ENCODE assay signal across 8 mouse cellular contexts in the genomic region with DNA sequence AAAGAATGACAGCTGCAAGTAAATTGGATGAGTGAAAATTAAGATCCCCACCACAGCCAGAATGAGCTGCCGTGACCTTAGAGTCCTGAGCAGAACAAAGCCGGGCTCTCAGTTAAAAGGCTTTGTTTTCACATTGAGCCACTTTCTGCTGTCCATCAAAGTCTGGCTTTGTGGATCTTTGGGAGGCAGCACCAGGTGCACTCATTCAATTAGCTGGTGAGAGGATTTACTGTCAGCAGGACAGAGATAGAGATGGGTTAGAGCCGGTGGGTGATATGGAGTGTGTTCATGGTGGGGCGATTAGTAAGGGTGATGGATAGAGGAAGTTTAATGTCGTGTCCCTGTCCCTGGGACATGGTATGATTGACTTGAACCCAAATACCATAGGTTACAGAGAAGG.
DNase-seq lines count a peak whose midpoint lies in the region; ATAC-seq and TF ChIP-seq lines count a peak whose summit lies in the region.
"Had no signal": no experiment of that assay in that cellular context is flagged by ENCODE, and none has a peak within 500 bp of the region (broad histone marks: within the 10 kb centered on the region; RNA-seq: fewer than 3 reads in every experiment).

No protein-coding gene starts in this region.

- no peaks in the 10 kb centered on the region for H3K9me3 ChIP-seq in lung, embryonic 15.5 days
- no peaks in the 10 kb centered on the region for H3K9me3 ChIP-seq in forebrain, embryonic 14.5 days (replicated peaks; ENCODE audit: control insufficient read depth, low read length)
- no peaks in the 10 kb centered on the region for H3K9me3 ChIP-seq in liver, embryonic 14.5 days (ENCODE audit: control insufficient read depth, low read length)
- H3K9me3 ChIP-seq in stomach, postnatal 0 days (ENCODE audit: control insufficient read depth, low read length): no peaks in the 10 kb centered on the region
- H3K9me3 ChIP-seq: liver, embryonic 13.5 days had no signal

- H3K36me3 ChIP-seq in lung, embryonic 15.5 days: no peaks in the 10 kb centered on the region
- no peaks in the 10 kb centered on the region for H3K36me3 ChIP-seq in forebrain, embryonic 14.5 days (ENCODE audit: control insufficient read depth, insufficient read depth, low read length)
- no peaks in the 10 kb centered on the region for H3K36me3 ChIP-seq in liver, embryonic 14.5 days (replicated peaks; ENCODE audit: control insufficient read depth, insufficient read depth, low read depth)
- H3K36me3 ChIP-seq in stomach, postnatal 0 days (ENCODE audit: control insufficient read depth, insufficient read depth, low read length): no peaks in the 10 kb centered on the region
- H3K36me3 ChIP-seq in thymus, adult 2 months (ENCODE audit: control insufficient read depth, insufficient read depth, low read length): no peaks in the 10 kb centered on the region
- H3K36me3 ChIP-seq: liver, embryonic 13.5 days had no signal

- 20% methylated on average over 5 of the region's 5 CpGs for WGBS in lung, embryonic 15.5 days
- 2% methylated on average over 5 of the region's 5 CpGs for WGBS in forebrain, embryonic 14.5 days
- 33% methylated on average over 5 of the region's 5 CpGs for WGBS in liver, embryonic 14.5 days (ENCODE audit: insufficient replicate concordance)
- 20% methylated on average over 5 of the region's 5 CpGs for WGBS in stomach, postnatal 0 days
- 53% methylated on average over 5 of the region's 5 CpGs for WGBS in thymus, adult 2 months

- H3K27me3 ChIP-seq in lung, embryonic 15.5 days: no peaks in the 10 kb centered on the region
- no peaks in the 10 kb centered on the region for H3K27me3 ChIP-seq in forebrain, embryonic 14.5 days (replicated peaks; ENCODE audit: control insufficient read depth, insufficient read depth, low read length)
- no peaks in the 10 kb centered on the region for H3K27me3 ChIP-seq in liver, embryonic 14.5 days (ENCODE audit: control insufficient read depth, insufficient read depth, low read length)
- H3K27me3 ChIP-seq in stomach, postnatal 0 days (ENCODE audit: control insufficient read depth, insufficient read depth, low read length): no peaks in the 10 kb centered on the region
- no peaks in the 10 kb centered on the region for H3K27me3 ChIP-seq in thymus, adult 2 months (ENCODE audit: control insufficient read depth, insufficient read depth, low read length)
- H3K27me3 ChIP-seq: liver, embryonic 13.5 days had no signal

- peak overlapping the region; percentile 41 for H3K4me2 ChIP-seq in lung, embryonic 15.5 days
- peak overlapping the region; percentile 40 for H3K4me2 ChIP-seq in forebrain, embryonic 14.5 days (ENCODE audit: low read length)
- H3K4me2 ChIP-seq in liver, embryonic 14.5 days (ENCODE audit: low read depth): peak overlapping the region; percentile 20; the same call in 1 of the 2 replicates
- H3K4me2 ChIP-seq in stomach, postnatal 0 days (replicated peaks; ENCODE audit: low read depth): peak overlapping the region; percentile 42

- ATAC-seq in lung, embryonic 15.5 days (ENCODE audit: borderline replicate concordance, extremely low read depth, low FRiP score, low TSS enrichment): no peak
- ATAC-seq in forebrain, embryonic 14.5 days: peak; percentile 84
- no peak for ATAC-seq in liver, embryonic 14.5 days (ENCODE audit: insufficient read depth)
- ATAC-seq in stomach, postnatal 0 days (ENCODE audit: low FRiP score, low TSS enrichment): no peak

- no peak overlapping the region for H3K27ac ChIP-seq in lung, embryonic 15.5 days
- peak overlapping the region; percentile 28; the same call in 1 of the 2 replicates for H3K27ac ChIP-seq in forebrain, embryonic 14.5 days (ENCODE audit: low read depth, low read length)
- no peak overlapping the region for H3K27ac ChIP-seq in liver, embryonic 14.5 days
- no peak overlapping the region for H3K27ac ChIP-seq in stomach, postnatal 0 days (replicated peaks)
- no peak overlapping the region for H3K27ac ChIP-seq in thymus, adult 2 months (ENCODE audit: control insufficient read depth, insufficient read depth, low read length)
- H3K27ac ChIP-seq: liver, embryonic 13.5 days had no signal

- TF ChIP-seq POLR2A in thymus, adult 2 months (IDR thresholded peaks at IDR 0.05; ENCODE audit: control insufficient read depth, extremely low read depth, insufficient read depth, low read length, poor library complexity): no peak

- TF ChIP-seq EP300 in liver, embryonic 14.5 days (IDR thresholded peaks at IDR 0.05; ENCODE audit: low read depth): no peak
- TF ChIP-seq EP300 in stomach, postnatal 0 days (optimal IDR thresholded peaks at IDR 0.05): no peak

- no peak for DNase-seq in lung, postnatal 25 days (ENCODE audit: low spot score)
- DNase-seq in forebrain, embryonic 14.5 days (ENCODE audit: low spot score): peak; percentile 79
- no peak for DNase-seq in liver, embryonic 14.5 days (ENCODE audit: low read depth in 3 of 3, low spot score in 3 of 3)
- no peak for DNase-seq in stomach, postnatal 0 days (ENCODE audit: low spot score)
- DNase-seq in thymus, adult 2 months: no peak
- DNase-seq in lung, postnatal 14 days: no peak
- DNase-seq: liver, embryonic 13.5 days had no signal

- H3K4me3 ChIP-seq in lung, embryonic 15.5 days: no peak overlapping the region
- no peak overlapping the region for H3K4me3 ChIP-seq in forebrain, embryonic 14.5 days (ENCODE audit: low read depth, low read length)
- no peak overlapping the region for H3K4me3 ChIP-seq in liver, embryonic 14.5 days (ENCODE audit: insufficient read depth in 1 of 2, low read depth in 2 of 2, low read length in 2 of 2)
- H3K4me3 ChIP-seq in stomach, postnatal 0 days (ENCODE audit: low read depth, low read length): no peak overlapping the region
- no peak overlapping the region for H3K4me3 ChIP-seq in thymus, adult 2 months (ENCODE audit: control insufficient read depth, insufficient read depth, low read length)
- H3K4me3 ChIP-seq: liver, embryonic 13.5 days had no signal

- peaks cover 3% of the 10 kb centered on the region; the same call in 1 of the 2 replicates for H3K4me1 ChIP-seq in lung, embryonic 15.5 days
- H3K4me1 ChIP-seq in forebrain, embryonic 14.5 days (ENCODE audit: control insufficient read depth, insufficient read depth, low read length): peaks cover 5% of the 10 kb centered on the region; the same call in 1 of the 2 replicates
- no peaks in the 10 kb centered on the region for H3K4me1 ChIP-seq in liver, embryonic 14.5 days (replicated peaks; ENCODE audit: control insufficient read depth in 2 of 2, insufficient read depth in 2 of 2, low read length in 1 of 2)
- no peaks in the 10 kb centered on the region for H3K4me1 ChIP-seq in stomach, postnatal 0 days (replicated peaks; ENCODE audit: control insufficient read depth, insufficient read depth)
- no peaks in the 10 kb centered on the region for H3K4me1 ChIP-seq in thymus, adult 2 months (replicated peaks; ENCODE audit: control insufficient read depth, insufficient read depth, low read length)
- H3K4me1 ChIP-seq: liver, embryonic 13.5 days had no signal

- no peak overlapping the region for H3K9ac ChIP-seq in lung, embryonic 15.5 days
- H3K9ac ChIP-seq in forebrain, embryonic 14.5 days (ENCODE audit: low read length): no peak overlapping the region
- no peak overlapping the region for H3K9ac ChIP-seq in liver, embryonic 14.5 days (replicated peaks)
- no peak overlapping the region for H3K9ac ChIP-seq in stomach, postnatal 0 days (ENCODE audit: low read length)
- H3K9ac ChIP-seq: liver, embryonic 13.5 days had no signal

- no peak for TF ChIP-seq CTCF in liver, embryonic 14.5 days (IDR thresholded peaks at IDR 0.05; ENCODE audit: low read depth)
- no peak for TF ChIP-seq CTCF in stomach, postnatal 0 days (IDR thresholded peaks at IDR 0.05; ENCODE audit: low read depth)
- no peak for TF ChIP-seq CTCF in thymus, adult 2 months (IDR thresholded peaks at IDR 0.05; ENCODE audit: borderline replicate concordance, control insufficient read depth, extremely low read depth, insufficient read depth, low read length, poor library complexity)
